ENCODE assay signal across 8 mouse cellular contexts in genomic region chr8:71487691-71488445, GRCm38 (mm10). TPM values are rescaled to one million over a fixed set of nuclear protein-coding genes. Genes with fewer than 3 reads are reported as not detected.
DNase-seq lines count a peak whose midpoint lies in the region; ATAC-seq and TF ChIP-seq lines count a peak whose summit lies in the region.

Gene Gtpbp3 (plus strand): TSS chr8:71488103.

- peak within 1 kb of the TSS; percentile 98 for H3K4me2 ChIP-seq in heart, embryonic 11.5 days
- H3K4me2 ChIP-seq in kidney, embryonic 16.5 days (replicated peaks; ENCODE audit: low read depth, low read length): peak within 1 kb of the TSS; percentile 94
- H3K4me2 ChIP-seq in liver, embryonic 11.5 days: peak within 1 kb of the TSS; percentile 90
- H3K4me2 ChIP-seq in myocyte (ENCODE audit: low read depth): peak within 1 kb of the TSS; percentile 81

- ATAC-seq in heart, embryonic 11.5 days (replicated peaks; ENCODE audit: insufficient number of reproducible peaks, low FRiP score, low TSS enrichment): no peak
- peak; percentile 60 for ATAC-seq in kidney, embryonic 16.5 days (ENCODE audit: low FRiP score, low TSS enrichment)
- ATAC-seq in liver, embryonic 11.5 days (replicated peaks; ENCODE audit: low FRiP score): peak; percentile 27

- peaks cover 23% of the 10 kb centered on the region for H3K36me3 ChIP-seq in heart, embryonic 11.5 days (ENCODE audit: control insufficient read depth, insufficient read depth, low read length)
- peaks cover 20% of the 10 kb centered on the region for H3K36me3 ChIP-seq in kidney, embryonic 16.5 days (ENCODE audit: insufficient read depth, low read length)
- H3K36me3 ChIP-seq in liver, embryonic 11.5 days (ENCODE audit: control insufficient read depth, insufficient read depth, low read length): peaks cover 19% of the 10 kb centered on the region
- H3K36me3 ChIP-seq in myocyte (ENCODE audit: control insufficient read depth, insufficient read depth): no peaks in the 10 kb centered on the region

- under 1% methylated on average over 33 of the region's 33 CpGs for whole genome bisulfite sequencing in heart, embryonic 11.5 days (ENCODE audit: insufficient replicate concordance)
- WGBS in kidney, embryonic 16.5 days: under 1% methylated on average over 33 of the region's 33 CpGs
- under 1% methylated on average over 33 of the region's 33 CpGs for WGBS in liver, embryonic 11.5 days

- peak; percentile 77 for TF ChIP-seq POLR2A in embryonic fibroblast, embryonic 13.5 days (IDR thresholded peaks at IDR 0.05; ENCODE audit: low read depth, low read length)
- TF ChIP-seq POLR2A in myocyte (IDR thresholded peaks at IDR 0.05; ENCODE audit: insufficient read length, low read depth): peak; percentile 52

- H3ac ChIP-seq in myocyte (ENCODE audit: control insufficient read depth, insufficient read length): peak within 1 kb of the TSS; percentile 67

- H3K4me1 ChIP-seq in embryonic fibroblast, embryonic 13.5 days (ENCODE audit: control insufficient read depth, insufficient read depth, low read length): peaks cover 5% of the 10 kb centered on the region
- peaks cover 10% of the 10 kb centered on the region for H3K4me1 ChIP-seq in heart, embryonic 11.5 days (ENCODE audit: control insufficient read depth, insufficient read depth, low read length)
- H3K4me1 ChIP-seq in kidney, embryonic 16.5 days (ENCODE audit: insufficient read depth, low read length): peaks cover 17% of the 10 kb centered on the region
- H3K4me1 ChIP-seq in liver, embryonic 11.5 days (replicated peaks; ENCODE audit: control insufficient read depth, insufficient read depth, low read length): peaks cover 11% of the 10 kb centered on the region

- peak; percentile 91 for DNase-seq in A20 (ENCODE audit: low read depth, low spot score)
- DNase-seq in adrenal gland, postnatal 36 days: peak; percentile 88 to 91
- peak; percentile 81 for DNase-seq in liver, embryonic 11.5 days (ENCODE audit: low spot score)
- DNase-seq in spleen, postnatal 36 days (ENCODE audit: low spot score in 2 of 2): peak; percentile 80 to 85

- peak within 1 kb of the TSS; percentile 96 for H3K27ac ChIP-seq in embryonic fibroblast, embryonic 13.5 days (ENCODE audit: insufficient read depth, low read length)
- H3K27ac ChIP-seq in heart, embryonic 11.5 days (ENCODE audit: low read depth, low read length): peak within 1 kb of the TSS; percentile 62
- H3K27ac ChIP-seq in kidney, embryonic 16.5 days (ENCODE audit: low read length): peak within 1 kb of the TSS; percentile 93
- H3K27ac ChIP-seq in liver, embryonic 11.5 days (ENCODE audit: low read depth, low read length): peak within 1 kb of the TSS; percentile 69

- no peak for TF ChIP-seq CTCF in embryonic fibroblast, embryonic 13.5 days (IDR thresholded peaks at IDR 0.05; ENCODE audit: borderline replicate concordance, insufficient read depth, low read length)

- H3K9ac ChIP-seq in heart, embryonic 11.5 days (ENCODE audit: low read depth, low read length): peak within 1 kb of the TSS; percentile 82
- peak within 1 kb of the TSS; percentile 84 for H3K9ac ChIP-seq in kidney, embryonic 16.5 days (replicated peaks; ENCODE audit: low read length)
- peak within 1 kb of the TSS; percentile 66 for H3K9ac ChIP-seq in liver, embryonic 11.5 days (ENCODE audit: low read depth, low read length)

- H3K79me2 ChIP-seq in myocyte (ENCODE audit: control insufficient read depth, insufficient read depth): no peaks in the 10 kb centered on the region

- peak within 1 kb of the TSS; percentile 74 for H3K4me3 ChIP-seq in embryonic fibroblast, embryonic 13.5 days (ENCODE audit: insufficient read depth, low read length)
- H3K4me3 ChIP-seq in heart, embryonic 11.5 days (ENCODE audit: low read depth, low read length): peak within 1 kb of the TSS; percentile 91
- peak within 1 kb of the TSS; percentile 93 for H3K4me3 ChIP-seq in kidney, embryonic 16.5 days (ENCODE audit: low read length)
- peak within 1 kb of the TSS; percentile 86 for H3K4me3 ChIP-seq in liver, embryonic 11.5 days (ENCODE audit: low read depth, low read length)
- peak within 1 kb of the TSS; percentile 47 for H3K4me3 ChIP-seq in myocyte

- no peaks in the 10 kb centered on the region for H3K27me3 ChIP-seq in heart, embryonic 11.5 days (ENCODE audit: control insufficient read depth, insufficient read depth, low read length)
- H3K27me3 ChIP-seq in kidney, embryonic 16.5 days (ENCODE audit: insufficient read depth, low read length): no peaks in the 10 kb centered on the region
- H3K27me3 ChIP-seq in liver, embryonic 11.5 days (replicated peaks; ENCODE audit: control insufficient read depth, insufficient read depth, low read length): no peaks in the 10 kb centered on the region
- H3K27me3 ChIP-seq in myocyte (ENCODE audit: control insufficient read depth, insufficient read depth, insufficient read length): no peaks in the 10 kb centered on the region

- H3K9me3 ChIP-seq in heart, embryonic 11.5 days (replicated peaks; ENCODE audit: control insufficient read depth, low read length): no peaks in the 10 kb centered on the region
- H3K9me3 ChIP-seq in kidney, embryonic 16.5 days (ENCODE audit: low read length): no peaks in the 10 kb centered on the region
- no peaks in the 10 kb centered on the region for H3K9me3 ChIP-seq in liver, embryonic 11.5 days (ENCODE audit: control insufficient read depth, low read length)

TF ChIP-seq in myocyte, 11 proteins besides CTCF, POLR2A, EP300 and RAD21:
- TF ChIP-seq MYOD1 (IDR thresholded peaks at IDR 0.05; ENCODE audit: control insufficient read depth in 1 of 3, insufficient read length in 2 of 3, low read depth in 2 of 3): no peak
- TF ChIP-seq POLR2AphosphoS2 (IDR thresholded peaks at IDR 0.05; ENCODE audit: insufficient read length, low read depth): peak; percentile 35
- TF ChIP-seq MYOG (IDR thresholded peaks at IDR 0.05; ENCODE audit: control insufficient read depth in 1 of 3, insufficient read depth in 1 of 3, insufficient read length in 2 of 3, low read depth in 2 of 3): no peak

RNA-seq across cellular contexts. Expression of gene Gtpbp3, which starts in this region (rescaled TPM):
- total RNA-seq in adrenal gland, postnatal 36 days (2021): 10 to 100 TPM; 22.5 to 23.1 TPM
- polyA plus RNA-seq in embryonic fibroblast, embryonic 13.5 days (2011; ENCODE audit: insufficient read length, low read depth, missing spikeins): 10.5 and 12.5 TPM in 2 replicates
- polyA plus RNA-seq in heart, embryonic 11.5 days (2014; fragmentation: Nextera tagmentation; extraction: Ambion mirVana): 4.8 and 5.3 TPM in 2 replicates
- polyA plus RNA-seq in kidney, embryonic 16.5 days (2015; fragmentation: Nextera tagmentation; extraction: Ambion mirVana): 22.2 and 22.5 TPM in 2 replicates
- polyA plus RNA-seq in liver, embryonic 11.5 days (2014; fragmentation: Nextera tagmentation; extraction: Ambion mirVana): 9.5 and 10.4 TPM in 2 replicates
- polyA plus RNA-seq in myocyte (2012; fragmentation: generic; extraction: Trizol): 17.5 TPM
